Mouse (Mus musculus): ENCODE results near the gene Crlf1. TPM values are rescaled to one million over a fixed set of nuclear protein-coding genes. Genes with fewer than 3 reads are reported as not detected.

Crlf1 gene
- polyA plus RNA-seq, 1 experiment from 2014 or later: 103 TPM

Other genes with a start within 250 kb of the Crlf1 start
- 121 and 130 TPM in 2 replicates for gene Homer3, start 210.3 kb upstream of the Crlf1 start, polyA plus RNA-seq (2016; fragmentation: Nextera tagmentation; extraction: Ambion mirVana)
- 51.0 and 58.1 TPM in 2 replicates for gene Ddx49, start 190.7 kb upstream of the Crlf1 start, polyA plus RNA-seq (2016; fragmentation: Nextera tagmentation; extraction: Ambion mirVana)
- gene Cope, start 190.6 kb upstream of the Crlf1 start, polyA plus RNA-seq (2016; fragmentation: Nextera tagmentation; extraction: Ambion mirVana): 293 and 297 TPM in 2 replicates
- 2.3 and 4.1 TPM in 2 replicates for gene Cers1, start 177.4 kb upstream of the Crlf1 start, polyA plus RNA-seq (2016; fragmentation: Nextera tagmentation; extraction: Ambion mirVana)
- 5.6 and 5.7 TPM in 2 replicates for gene Gdf1, start 163.3 kb upstream of the Crlf1 start, polyA plus RNA-seq (2016; fragmentation: Nextera tagmentation; extraction: Ambion mirVana)
- gene Upf1, start 139.9 kb upstream of the Crlf1 start, polyA plus RNA-seq (2016; fragmentation: Nextera tagmentation; extraction: Ambion mirVana): 21.9 and 22.1 TPM in 2 replicates
- 0.19 and 0.37 TPM in 2 replicates for gene Comp, start 119.6 kb upstream of the Crlf1 start, polyA plus RNA-seq (2016; fragmentation: Nextera tagmentation; extraction: Ambion mirVana)
- gene Crtc1, start 53.6 kb upstream of the Crlf1 start, polyA plus RNA-seq (2016; fragmentation: Nextera tagmentation; extraction: Ambion mirVana): 17.3 and 20.6 TPM in 2 replicates
- 22.4 and 24.1 TPM in 2 replicates for gene Klhl26, start 16.2 kb upstream of the Crlf1 start, polyA plus RNA-seq (2016; fragmentation: Nextera tagmentation; extraction: Ambion mirVana)
- 28.3 and 29.4 TPM in 2 replicates for gene Tmem59l, start 5.8 kb upstream of the Crlf1 start, polyA plus RNA-seq (2016; fragmentation: Nextera tagmentation; extraction: Ambion mirVana)
- gene Rex1bd, start 13.6 kb downstream of the Crlf1 start, polyA plus RNA-seq (2016; fragmentation: Nextera tagmentation; extraction: Ambion mirVana): 118 and 138 TPM in 2 replicates
- gene Uba52, start 17.6 kb downstream of the Crlf1 start, polyA plus RNA-seq (2016; fragmentation: Nextera tagmentation; extraction: Ambion mirVana): 908 and 951 TPM in 2 replicates
- gene Fkbp8, start 34.6 kb downstream of the Crlf1 start, polyA plus RNA-seq (2016; fragmentation: Nextera tagmentation; extraction: Ambion mirVana): 278 and 285 TPM in 2 replicates
- gene Kxd1, start 34.8 kb downstream of the Crlf1 start, polyA plus RNA-seq (2016; fragmentation: Nextera tagmentation; extraction: Ambion mirVana): 49.7 and 51.0 TPM in 2 replicates
- 20.8 and 21.1 TPM in 2 replicates for gene Ell, start 46.3 kb downstream of the Crlf1 start, polyA plus RNA-seq (2016; fragmentation: Nextera tagmentation; extraction: Ambion mirVana)
- gene Isyna1, start 101.2 kb downstream of the Crlf1 start, polyA plus RNA-seq (2016; fragmentation: Nextera tagmentation; extraction: Ambion mirVana): 184 and 187 TPM in 2 replicates
- gene Ssbp4, start 115.7 kb downstream of the Crlf1 start, polyA plus RNA-seq (2016; fragmentation: Nextera tagmentation; extraction: Ambion mirVana): 105 and 109 TPM in 2 replicates
- gene Lrrc25, start 123.0 kb downstream of the Crlf1 start, polyA plus RNA-seq (2016; fragmentation: Nextera tagmentation; extraction: Ambion mirVana): 0.77 and 0.79 TPM in 2 replicates
- 0.14 TPM in 1 of 2 replicates, not detected in the other for gene Gdf15, start 139.3 kb downstream of the Crlf1 start, polyA plus RNA-seq (2016; fragmentation: Nextera tagmentation; extraction: Ambion mirVana)
- 51.8 and 52.7 TPM in 2 replicates for gene Pgpep1, start 167.2 kb downstream of the Crlf1 start, polyA plus RNA-seq (2016; fragmentation: Nextera tagmentation; extraction: Ambion mirVana)
- gene Lsm4, start 180.1 kb downstream of the Crlf1 start, polyA plus RNA-seq (2016; fragmentation: Nextera tagmentation; extraction: Ambion mirVana): 347 and 351 TPM in 2 replicates
- gene Jund, start 205.8 kb downstream of the Crlf1 start, polyA plus RNA-seq (2016; fragmentation: Nextera tagmentation; extraction: Ambion mirVana): 58.7 and 61.7 TPM in 2 replicates
- 0.05 TPM in 1 of 2 replicates, not detected in the other for gene Iqcn, start 210.3 kb downstream of the Crlf1 start, polyA plus RNA-seq (2016; fragmentation: Nextera tagmentation; extraction: Ambion mirVana)
- not detected in 2 replicates for gene Gm3336, start 225.4 kb downstream of the Crlf1 start, polyA plus RNA-seq (2016; fragmentation: Nextera tagmentation; extraction: Ambion mirVana)
- gene Pde4c, start 230.6 kb downstream of the Crlf1 start, polyA plus RNA-seq (2016; fragmentation: Nextera tagmentation; extraction: Ambion mirVana): 0.20 and 0.69 TPM in 2 replicates

All from embryonic facial prominence, embryonic 10.5 days (tissue).